Mouse (Mus musculus): ENCODE measurements around the gene Tesmin. TPM values are rescaled to one million over a fixed set of nuclear protein-coding genes. Genes with fewer than 3 reads are reported as not detected.
A peak's percentile ranks its signal among the peaks of the same experiment; 100 is the strongest.

Gene Tesmin
- total RNA-seq (2012; rRNA removed) (0.08 TPM in 1 of 2 replicates, not detected in the other), total RNA-seq (2014; rRNA removed) (0.19 and 0.32 TPM in 2 replicates), polyA plus RNA-seq (2012; ENCODE audit: insufficient read length, low read depth) (0.17 and 0.26 TPM in 2 replicates)

GRCm38 (mm10) chr19:3388629-3389057 is at the start of gene Tesmin:
Gene Tesmin (plus strand): TSS chr19:3388857.
- H3K36me3 ChIP-seq (replicated peaks in 1 of 2; ENCODE audit: control insufficient read depth in 1 of 2, insufficient read depth in 1 of 2, low read length in 1 of 2): no peaks in the 10 kb centered on the region
- peak within 1 kb of the TSS in 2 of 3 experiments; percentile 16 to 47 for H3K4me3 ChIP-seq (replicated peaks in 1 of 3; ENCODE audit: low read depth in 2 of 3, low read length in 2 of 3, poor library complexity in 1 of 3)
- no peak within 1 kb of the TSS for H3K9ac ChIP-seq (ENCODE audit: insufficient read depth, low read depth)
- H3K79me2 ChIP-seq (replicated peaks; ENCODE audit: control insufficient read depth, extremely low read depth, insufficient read depth, poor library complexity, severe bottlenecking): no peaks in the 10 kb centered on the region
- no peak for TF ChIP-seq CHD2 (IDR thresholded peaks at IDR 0.05; ENCODE audit: low read length)
- TF ChIP-seq SIN3A (IDR thresholded peaks at IDR 0.05; ENCODE audit: low read length): no peak
- peaks cover 6% of the 10 kb centered on the region for H3K9me3 ChIP-seq (replicated peaks; ENCODE audit: low read length)
- DNase-seq (ENCODE audit: extremely low read depth): peak; percentile 87
- dilution Hi-C loops (cut with MboI; ENCODE audit: extremely low pct_ligation_motif_present, extremely low pct_unique_long_range_greater_than_20kb, low sequenced_read_pairs) (no loop called here), in situ Hi-C loops (cut with MboI; ENCODE audit: low pct_ligation_motif_present, low pct_unique_long_range_greater_than_20kb, low sequenced_read_pairs) (no loop called here)
- peaks cover 3% of the 10 kb centered on the region in 2 experiments; a peak in 1 of 4 replicates for H3K4me1 ChIP-seq (ENCODE audit: control insufficient read depth in 1 of 2, insufficient read depth in 2 of 2)
- no peak within 1 kb of the TSS for H3K27ac ChIP-seq (ENCODE audit: insufficient read depth, low read depth)
- peaks cover 3% of the 10 kb centered on the region for H3K27me3 ChIP-seq (replicated peaks)
- H3K4me2 ChIP-seq (ENCODE audit: insufficient read depth, low read depth, poor library complexity, severe bottlenecking): peak within 1 kb of the TSS; percentile 24; the same call in 1 of the 2 replicates

GRCm38 (mm10) chr19:3339187-3339586 is 49.5 kb upstream of the Tesmin start:
- dilution Hi-C loops (cut with MboI; ENCODE audit: extremely low pct_ligation_motif_present, extremely low pct_unique_long_range_greater_than_20kb, low sequenced_read_pairs): no loop called here
- in situ Hi-C loops (cut with MboI; ENCODE audit: low pct_ligation_motif_present, low pct_unique_long_range_greater_than_20kb, low sequenced_read_pairs): no loop called here

GRCm38 (mm10) chr19:3341021-3341420 is 47.6 kb upstream of the Tesmin start:
- H3K79me2 ChIP-seq (replicated peaks; ENCODE audit: control insufficient read depth, extremely low read depth, insufficient read depth, poor library complexity, severe bottlenecking): no peaks in the 10 kb centered on the region
- H3K36me3 ChIP-seq (replicated peaks in 1 of 2; ENCODE audit: control insufficient read depth in 1 of 2, insufficient read depth in 1 of 2, low read length in 1 of 2): no peaks in the 10 kb centered on the region
- no peaks in the 10 kb centered on the region for H3K9me3 ChIP-seq (replicated peaks; ENCODE audit: low read length)
- no peak overlapping the region for H3K27ac ChIP-seq (ENCODE audit: insufficient read depth, low read depth)
- H3K4me3 ChIP-seq (replicated peaks in 1 of 3; ENCODE audit: low read depth in 2 of 3, low read length in 2 of 3, poor library complexity in 1 of 3): no peak overlapping the region
- dilution Hi-C loops (cut with MboI; ENCODE audit: extremely low pct_ligation_motif_present, extremely low pct_unique_long_range_greater_than_20kb, low sequenced_read_pairs) (no loop called here), in situ Hi-C loops (cut with MboI; ENCODE audit: low pct_ligation_motif_present, low pct_unique_long_range_greater_than_20kb, low sequenced_read_pairs) (no loop called here)
- peaks cover 2 to 5% of the 10 kb centered on the region in 2 experiments for H3K4me1 ChIP-seq (ENCODE audit: control insufficient read depth in 1 of 2, insufficient read depth in 2 of 2)
- DNase-seq (ENCODE audit: extremely low read depth): no peak
- TF ChIP-seq POLR2AphosphoS2 (IDR thresholded peaks at IDR 0.05; ENCODE audit: low read depth, low read length) (no peak), GABPA (IDR thresholded peaks at IDR 0.05; ENCODE audit: insufficient replicate concordance, low read depth, low read length) (no peak), SIN3A (IDR thresholded peaks at IDR 0.05; ENCODE audit: low read length) (no peak), BHLHE40 (IDR thresholded peaks at IDR 0.05; ENCODE audit: low read depth, low read length) (no peak), MYC (IDR thresholded peaks at IDR 0.05; ENCODE audit: low read depth, low read length) (no peak), NRF1 (IDR thresholded peaks at IDR 0.05; ENCODE audit: low read depth, low read length) (no peak), SMC3 (IDR thresholded peaks at IDR 0.05; ENCODE audit: low read depth, low read length) (no peak), PAX5 (IDR thresholded peaks at IDR 0.05; ENCODE audit: low read length) (no peak), E2F4 (IDR thresholded peaks at IDR 0.05; ENCODE audit: insufficient replicate concordance, low read depth, low read length) (no peak), CHD2 (IDR thresholded peaks at IDR 0.05; ENCODE audit: low read length) (no peak)
- no peak overlapping the region for H3K4me2 ChIP-seq (ENCODE audit: insufficient read depth, low read depth, poor library complexity, severe bottlenecking)
- H3K27me3 ChIP-seq (replicated peaks): no peaks in the 10 kb centered on the region
- no peak overlapping the region for H3K9ac ChIP-seq (ENCODE audit: insufficient read depth, low read depth)

More at GRCm38 (mm10) chr19:3339187-3339586, 49.5 kb upstream of the Tesmin start:
- H3K36me3 ChIP-seq (replicated peaks in 1 of 2; ENCODE audit: control insufficient read depth in 1 of 2, insufficient read depth in 1 of 2, low read length in 1 of 2): no peaks in the 10 kb centered on the region
- no peak for DNase-seq (ENCODE audit: extremely low read depth)
- no peaks in the 10 kb centered on the region for H3K27me3 ChIP-seq (replicated peaks)
- H3K27ac ChIP-seq (ENCODE audit: insufficient read depth, low read depth): no peak overlapping the region
- H3K9me3 ChIP-seq (replicated peaks; ENCODE audit: low read length): no peaks in the 10 kb centered on the region
- H3K4me3 ChIP-seq (replicated peaks in 1 of 3; ENCODE audit: low read depth in 2 of 3, low read length in 2 of 3, poor library complexity in 1 of 3): no peak overlapping the region
- H3K79me2 ChIP-seq (replicated peaks; ENCODE audit: control insufficient read depth, extremely low read depth, insufficient read depth, poor library complexity, severe bottlenecking): no peaks in the 10 kb centered on the region
- no peak overlapping the region for H3K9ac ChIP-seq (ENCODE audit: insufficient read depth, low read depth)
- peaks cover 6 to 7% of the 10 kb centered on the region in 2 experiments for H3K4me1 ChIP-seq (ENCODE audit: control insufficient read depth in 1 of 2, insufficient read depth in 2 of 2)
- no peak overlapping the region for H3K4me2 ChIP-seq (ENCODE audit: insufficient read depth, low read depth, poor library complexity, severe bottlenecking)
- TF ChIP-seq POLR2A (IDR thresholded peaks at IDR 0.05; ENCODE audit: low read depth, low read length): no peak
- TF ChIP-seq TBP (conservative IDR thresholded peaks at IDR 0.05; ENCODE audit: low read depth, low read length): no peak
- TF ChIP-seq NRF1 (IDR thresholded peaks at IDR 0.05; ENCODE audit: low read depth, low read length): no peak
- TF ChIP-seq UBTF (IDR thresholded peaks at IDR 0.05; ENCODE audit: low read depth, low read length): no peak
- no peak for TF ChIP-seq ETS1 (conservative IDR thresholded peaks at IDR 0.05; ENCODE audit: low read depth, low read length)
- TF ChIP-seq ZNF384 (IDR thresholded peaks at IDR 0.05; ENCODE audit: low read depth, low read length): no peak
